Mouse (Mus musculus) adrenal gland, postnatal 10 days (tissue): ENCODE data around the gene Lsamp. TPM values are rescaled to one million over a fixed set of nuclear protein-coding genes. Genes with fewer than 3 reads are reported as not detected.

Experiments used
- DNase-seq: peaks from one replicate; pipeline ENCODE4 v3.0.0; 2021; ENCODE audit warnings: mixed read lengths
- total RNA-seq, 2 experiments: library from RNA; stranded (reverse); gene quantifications; 2 replicates each; pipeline ENCODE4 v1.2.3; 2021

Gene Lsamp
- total RNA-seq, 2 experiments from 2014 or later = 4.9 to 10.3 TPM

DNA sequence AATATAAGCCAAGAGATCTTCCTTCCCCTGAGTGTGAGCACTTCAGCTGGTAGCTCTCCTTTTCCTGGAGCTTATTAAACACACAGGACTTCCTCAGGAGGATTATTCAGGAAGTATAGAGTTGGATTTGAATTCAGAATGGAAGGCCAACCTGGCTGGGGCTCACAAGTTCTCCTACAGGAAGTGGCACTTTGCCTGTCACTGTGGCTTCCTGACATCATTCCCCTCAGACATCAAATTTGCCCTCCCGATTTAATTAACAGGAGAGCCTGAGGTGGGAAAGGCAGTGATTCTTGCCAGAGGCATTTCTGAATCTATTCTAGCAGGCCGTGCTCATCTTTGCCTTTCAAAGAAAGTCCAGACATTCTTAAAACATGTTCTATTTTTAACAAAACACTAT, 2097.4 kb downstream of the Lsamp start:
- no peak for DNase-seq

DNA sequence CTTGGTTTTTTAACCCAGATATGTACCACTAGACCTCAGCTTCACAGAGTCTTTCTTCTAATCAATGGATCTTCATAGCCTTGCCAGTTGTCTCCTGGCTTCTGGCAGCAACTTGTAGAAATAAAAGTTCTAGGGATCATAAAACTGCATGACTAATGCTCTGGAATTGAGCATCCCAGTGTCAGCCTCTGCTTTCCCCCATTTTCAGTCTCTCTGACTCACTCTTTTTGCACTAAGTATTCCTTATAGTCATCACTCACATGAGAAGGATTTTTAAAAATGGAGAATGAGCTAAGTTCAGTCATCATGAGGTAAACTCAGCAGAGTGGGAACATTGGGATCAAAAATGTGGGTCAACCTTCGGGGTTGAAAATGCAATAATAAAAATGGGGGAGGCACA, 2113.3 kb downstream of the Lsamp start:
- DNase-seq = no peak

DNA sequence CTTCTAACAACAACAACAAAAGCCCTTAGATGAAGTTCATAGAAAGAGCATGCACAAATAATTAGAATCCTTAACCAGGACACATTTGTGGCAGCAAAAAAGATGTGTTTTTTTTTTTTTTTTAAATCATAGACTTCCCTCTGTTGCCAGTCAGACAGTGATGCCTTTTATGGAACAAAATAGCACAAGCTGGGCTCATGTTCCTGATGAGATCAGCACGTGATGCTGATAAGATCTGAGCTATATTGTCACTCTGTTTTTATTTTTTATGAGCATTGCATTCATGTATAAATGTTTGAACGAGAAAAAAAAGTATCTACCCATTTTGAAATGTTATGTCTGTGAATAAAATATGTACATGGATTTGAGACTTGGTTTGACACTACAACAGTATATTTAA, 2118.0 kb downstream of the Lsamp start:
- DNase-seq = no peak

DNA sequence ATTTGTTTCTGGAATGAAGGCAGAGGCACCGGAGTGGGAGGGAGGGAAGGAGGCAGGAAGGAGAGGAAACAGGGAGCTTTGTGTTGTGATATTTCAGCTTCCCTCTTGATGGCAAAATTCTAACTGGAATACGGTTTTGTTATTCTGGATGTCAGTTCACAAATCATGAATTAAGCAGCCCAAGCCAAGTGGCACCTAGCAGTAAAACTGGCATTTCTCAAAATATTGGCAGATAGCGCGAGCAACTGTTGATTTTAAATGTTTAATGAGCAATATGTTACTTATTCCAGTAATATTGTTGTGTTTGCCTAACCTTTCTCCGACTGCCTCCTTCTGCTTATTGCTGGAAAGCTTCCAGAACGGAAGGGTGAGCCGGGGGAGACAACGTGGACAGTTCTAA, 2118.5 kb downstream of the Lsamp start:
- DNase-seq = no peak

DNA sequence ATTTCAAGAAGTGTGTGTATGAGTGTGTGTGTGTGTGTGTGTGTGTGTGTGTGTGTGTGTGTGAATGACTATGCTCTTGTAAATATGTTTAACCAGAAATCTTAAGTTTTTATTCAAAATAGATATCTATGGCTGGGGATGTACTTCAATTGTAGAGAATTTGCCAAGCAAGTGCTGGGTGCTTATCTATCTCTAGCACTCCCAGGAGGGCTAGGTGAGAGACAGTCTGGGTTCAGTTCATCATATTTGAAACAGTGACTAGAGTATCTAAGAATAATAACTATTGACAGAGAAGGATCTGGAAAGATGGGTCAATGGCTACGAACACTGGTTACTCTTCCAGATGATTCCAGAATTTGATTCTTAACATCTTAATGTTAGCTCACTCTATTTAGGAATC, 2128.1 kb downstream of the Lsamp start:
- DNase-seq = no peak

DNA sequence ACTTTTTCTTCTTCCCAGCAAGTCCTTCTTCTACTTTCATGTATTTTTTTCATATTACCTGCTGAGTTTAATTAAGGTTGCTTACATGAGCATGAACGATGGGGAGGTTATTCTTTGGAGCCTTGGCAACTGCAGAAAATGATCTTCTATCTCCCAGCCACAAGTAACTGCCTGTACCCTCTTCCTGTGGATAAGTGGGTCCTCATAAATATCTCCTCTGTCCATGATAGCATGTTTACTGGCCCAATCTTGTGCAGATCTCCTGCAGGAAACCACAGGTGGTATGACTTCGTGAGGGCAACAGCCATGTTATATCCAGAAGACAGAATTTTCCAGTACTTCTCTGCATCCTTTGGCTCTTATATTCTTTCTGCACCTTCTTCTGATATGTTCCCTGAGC, 2129.1 kb downstream of the Lsamp start:
- DNase-seq = no peak

DNA sequence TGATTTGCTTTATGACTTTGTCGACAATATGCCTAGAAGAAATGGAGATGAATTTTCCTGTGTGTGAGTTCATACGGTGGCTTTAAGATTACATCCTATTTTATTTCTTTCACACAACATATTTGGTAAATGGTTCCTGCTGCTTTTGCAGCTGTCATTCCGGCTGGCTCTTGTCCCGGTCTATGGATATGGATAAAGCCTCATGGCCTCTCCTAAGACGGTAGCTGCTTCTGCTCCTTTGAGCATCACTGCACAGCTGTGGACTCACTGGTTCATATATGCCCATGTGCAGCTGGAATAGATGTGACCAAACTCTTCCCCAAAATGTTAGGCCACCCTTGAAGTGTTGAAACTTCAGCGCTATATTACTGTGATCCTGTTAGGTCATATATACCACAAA, 2137.6 kb downstream of the Lsamp start:
- DNase-seq = no peak

DNA sequence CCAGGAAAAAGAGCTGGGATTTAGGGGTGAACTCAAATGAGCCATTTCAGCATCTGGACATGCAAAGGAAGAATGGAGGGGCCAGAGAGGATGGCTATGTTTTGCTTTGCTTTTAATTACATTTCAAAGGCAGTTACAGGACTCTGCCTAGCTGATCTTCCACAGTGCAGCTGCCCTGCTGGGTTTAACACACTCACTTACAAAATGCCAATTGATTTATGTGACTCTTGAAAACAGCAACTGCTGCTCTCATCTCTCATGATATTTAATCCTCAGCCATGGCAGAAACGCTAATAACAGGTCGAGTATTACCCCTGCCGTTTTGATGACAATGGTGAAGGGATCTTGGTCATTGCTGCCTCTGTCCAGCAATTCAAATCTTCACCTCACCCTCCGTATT, 2139.7 kb downstream of the Lsamp start:
- DNase-seq = no peak

DNA sequence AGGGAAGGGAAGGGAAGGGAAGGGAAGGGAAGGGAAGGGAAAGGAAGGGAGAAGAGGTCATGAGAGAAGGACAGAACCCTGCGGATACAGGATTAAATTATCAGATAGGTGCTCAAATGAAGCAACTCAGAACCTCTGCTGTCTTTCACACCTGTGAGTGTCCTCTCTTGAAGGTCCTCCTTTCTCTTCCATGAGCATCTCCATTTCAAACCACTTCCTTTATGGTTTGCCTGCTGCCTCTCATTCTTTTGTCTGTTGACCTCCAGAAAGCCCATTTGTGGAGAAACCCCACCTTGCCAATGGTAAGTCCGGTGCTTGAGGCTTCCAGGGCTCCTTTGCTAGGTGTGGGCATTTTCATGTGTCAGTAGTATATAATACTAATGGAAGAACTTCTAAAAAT, 2141.9 kb downstream of the Lsamp start:
- no peak for DNase-seq

DNA sequence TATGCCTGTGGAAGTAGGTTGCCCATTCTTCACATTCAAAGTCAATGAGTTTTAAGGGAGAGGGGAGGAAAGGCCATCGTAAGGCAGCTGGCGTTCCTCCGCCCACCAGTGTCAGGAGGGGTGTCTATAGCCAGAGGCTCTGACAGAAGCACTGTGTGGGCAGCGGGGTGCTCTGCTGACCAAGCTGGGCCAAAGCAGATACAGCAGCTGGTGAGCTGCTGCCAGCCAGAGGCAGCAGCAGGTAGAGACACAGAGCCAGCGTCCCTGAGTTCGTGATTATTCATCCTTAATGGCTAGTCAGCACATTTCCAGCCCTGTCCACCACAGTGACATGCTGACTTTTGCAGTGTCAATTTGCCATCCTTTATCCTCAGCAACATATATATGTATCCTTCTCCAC, 2163.0 kb downstream of the Lsamp start:
- DNase-seq = no peak

DNA sequence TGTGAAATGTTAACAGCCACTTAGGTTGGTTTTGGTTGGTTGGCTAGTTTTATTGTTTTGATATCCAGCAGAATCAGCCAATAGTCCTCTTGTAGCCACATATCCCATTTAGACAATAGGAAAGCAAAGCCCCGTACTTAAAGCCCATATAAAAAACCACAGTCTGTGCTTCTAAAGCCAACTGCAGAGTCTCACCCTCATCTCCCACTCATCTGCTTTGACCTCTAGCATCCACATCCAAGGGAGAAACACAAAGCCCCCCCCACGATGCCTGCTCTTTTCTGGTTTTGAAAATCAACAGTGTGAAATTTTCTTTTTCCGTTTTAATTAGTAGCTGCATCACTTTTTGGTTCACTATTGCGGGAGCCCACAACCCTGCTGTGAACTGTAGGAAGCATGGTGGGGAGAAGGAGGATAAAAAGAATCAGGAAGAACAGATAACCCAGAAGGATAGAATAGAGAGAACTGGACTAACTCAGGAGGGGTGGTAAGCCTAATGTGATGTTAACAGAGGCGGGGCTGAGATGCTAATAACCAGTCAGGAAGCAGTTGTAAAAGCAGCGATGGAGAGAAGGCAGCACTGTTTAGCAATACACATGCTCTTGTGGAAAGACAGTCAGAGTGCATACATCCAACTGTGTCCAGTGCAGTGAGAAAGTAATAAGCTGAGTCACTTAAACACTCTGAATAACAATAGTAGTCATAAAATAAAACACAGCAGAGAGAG, 2165.2 kb downstream of the Lsamp start:
- no peak for DNase-seq

DNA sequence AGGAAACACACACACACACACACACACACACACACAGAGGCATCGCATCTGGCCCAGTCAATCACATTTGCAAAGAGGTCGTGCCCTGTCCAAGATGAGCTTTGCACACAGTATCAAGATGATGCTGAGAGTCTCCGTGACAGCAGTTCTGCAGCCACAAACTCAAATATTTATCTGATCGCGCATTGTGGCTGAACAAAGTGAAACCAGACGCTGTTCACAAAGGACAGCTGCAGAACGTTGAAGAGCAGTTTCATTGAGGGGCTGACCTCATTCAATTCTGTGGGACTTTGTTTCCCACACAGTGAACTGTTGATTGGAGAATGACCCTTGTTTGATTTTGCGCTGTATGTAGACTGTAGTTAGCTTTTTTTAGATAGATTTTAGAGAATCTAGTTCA, 2168.5 kb downstream of the Lsamp start:
- no peak for DNase-seq

DNA sequence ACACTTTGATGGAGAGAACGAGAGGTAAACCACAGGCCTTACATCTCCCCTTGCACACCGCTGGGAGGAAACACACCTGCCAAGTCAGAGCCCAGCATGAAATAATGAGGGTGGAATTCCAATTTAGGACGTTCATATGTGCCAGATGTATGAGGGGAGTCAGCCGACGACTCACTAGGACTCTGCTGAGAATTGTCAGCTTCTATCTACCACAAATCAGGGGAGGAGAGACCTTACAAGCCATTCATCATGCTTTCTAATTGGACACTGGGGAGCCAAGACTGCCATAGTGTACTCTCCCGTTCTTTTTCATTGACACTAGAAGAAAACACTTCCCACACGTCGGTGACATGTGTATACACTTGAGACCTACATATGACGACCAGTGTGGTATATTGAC, 2173.7 kb downstream of the Lsamp start:
- no peak for DNase-seq

DNA sequence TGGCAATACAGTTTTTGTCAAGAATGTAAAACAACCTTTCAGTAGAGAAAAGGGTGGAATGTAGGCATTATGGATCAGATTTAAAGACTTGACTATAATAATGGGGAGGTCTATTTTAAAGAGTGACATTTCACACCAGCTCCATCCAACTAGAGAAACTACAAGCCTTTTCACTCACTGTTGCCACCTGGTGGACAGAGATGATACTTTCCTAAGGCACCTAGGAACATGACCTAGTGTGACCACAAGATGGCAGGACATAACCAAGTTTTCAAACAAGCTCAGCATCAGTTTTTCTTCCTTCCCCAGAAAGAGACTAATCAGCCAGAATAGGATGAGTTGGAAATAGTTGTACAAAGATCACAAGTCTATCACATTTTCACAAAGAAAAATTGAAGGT, 2180.8 kb downstream of the Lsamp start:
- DNase-seq = peak; percentile 85

DNA sequence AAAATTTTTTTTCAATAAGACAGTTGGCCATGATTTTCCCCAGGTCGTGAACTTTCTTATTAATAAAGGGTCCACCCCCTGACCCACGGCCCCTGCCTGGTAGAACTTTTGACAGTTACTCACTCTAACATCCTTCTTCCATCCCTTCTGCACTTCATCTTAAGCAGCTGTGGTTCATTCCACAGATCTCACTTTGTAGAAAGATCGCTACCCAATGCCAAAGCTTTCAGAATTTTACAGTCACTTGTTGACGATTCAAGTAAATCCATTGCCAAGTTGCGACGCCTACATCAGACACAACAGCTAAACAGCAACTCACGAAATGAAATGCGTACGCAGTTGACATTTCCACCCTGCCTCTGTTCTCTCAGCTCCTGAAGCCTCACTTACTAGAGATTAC, 2184.1 kb downstream of the Lsamp start:
- DNase-seq = no peak

DNA sequence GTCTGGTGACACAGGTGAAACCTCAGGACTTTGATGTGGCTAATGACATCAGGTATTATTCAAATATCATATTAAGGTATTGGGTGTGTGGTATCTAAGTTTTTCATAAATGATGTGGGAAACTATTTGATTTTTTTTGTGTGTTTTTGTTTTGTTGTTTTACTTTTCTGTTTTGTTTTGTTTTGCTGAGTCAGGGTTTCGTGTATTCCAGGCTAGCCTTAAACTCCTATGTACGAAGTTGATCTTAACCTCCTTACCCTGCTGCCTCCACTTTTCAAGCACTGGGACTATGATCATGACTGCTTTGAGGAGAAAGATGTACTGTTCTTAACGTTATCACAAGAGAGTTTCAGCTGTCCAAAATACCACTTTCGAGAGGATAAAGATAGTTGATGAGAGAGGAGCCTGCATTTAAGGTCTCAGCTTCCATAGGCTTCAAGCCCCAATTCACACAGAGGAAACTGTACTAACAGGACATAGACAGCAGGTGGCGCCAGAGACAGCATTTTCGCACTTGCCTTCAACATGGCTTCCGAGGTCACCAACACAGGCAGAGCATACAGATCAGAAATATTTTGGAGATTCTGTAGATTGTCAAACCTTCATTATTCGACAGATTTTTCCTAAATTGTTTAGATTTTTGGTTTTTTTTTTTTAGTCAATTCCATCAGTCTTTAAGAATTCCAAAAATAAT, 2185.4 kb downstream of the Lsamp start:
- DNase-seq = peak; percentile 85

DNA sequence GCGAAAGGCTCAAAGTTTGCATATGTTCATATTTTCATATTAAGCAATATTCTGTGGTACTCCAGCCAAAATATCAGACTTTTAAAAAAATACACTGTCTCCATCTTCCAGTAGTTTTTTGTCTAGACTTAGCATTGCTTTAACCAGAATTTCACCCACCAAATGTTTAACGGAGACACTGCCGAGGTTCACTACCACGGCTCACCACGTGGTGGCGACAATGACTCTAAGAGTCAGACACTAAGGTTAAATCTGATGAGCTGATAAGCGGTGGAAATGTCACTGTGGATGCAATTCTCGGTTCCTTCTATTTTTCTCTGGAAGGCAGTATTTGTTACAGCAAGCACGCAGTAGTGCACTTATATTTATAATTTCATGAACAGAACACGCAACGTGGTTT, 2188.3 kb downstream of the Lsamp start:
- peak; percentile 88 for DNase-seq

DNA sequence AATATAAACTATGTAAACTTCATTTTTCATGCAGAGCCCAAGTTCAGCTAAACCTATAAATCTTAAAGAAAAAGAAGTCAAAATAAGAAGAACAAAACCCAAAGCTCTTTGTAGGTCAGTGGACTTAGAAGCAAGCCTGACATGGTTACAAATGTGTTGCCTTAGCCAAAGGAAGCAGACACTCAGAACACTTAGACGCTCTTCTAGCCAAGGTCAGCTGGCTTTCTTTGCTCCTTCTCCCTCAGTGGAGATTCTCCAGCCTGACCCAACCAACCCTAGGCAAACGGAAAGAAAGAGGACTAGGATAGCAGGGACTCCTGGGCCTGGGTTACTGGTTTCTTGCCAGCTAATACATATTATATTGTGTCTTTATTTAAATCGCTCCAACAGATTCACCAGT, 2194.7 kb downstream of the Lsamp start:
- DNase-seq = no peak

DNA sequence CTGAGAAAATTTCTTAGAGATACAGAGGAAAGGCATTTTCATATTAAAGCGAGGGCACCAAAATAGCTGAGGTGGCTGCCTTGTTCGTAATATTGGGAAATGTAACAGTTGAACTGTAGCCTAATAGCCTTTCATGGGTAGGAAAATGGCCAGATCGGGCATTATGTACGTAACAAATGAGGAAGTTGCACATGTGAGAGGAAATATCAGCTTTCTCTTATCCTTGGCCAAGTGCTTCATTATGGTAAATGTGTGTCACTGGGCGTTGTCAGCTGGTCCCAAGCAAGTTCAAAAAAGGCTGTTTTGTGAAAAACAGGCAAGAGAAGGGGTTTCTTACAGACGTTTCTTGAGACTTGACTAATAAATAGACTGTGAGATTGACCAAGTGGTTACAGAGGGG, 2195.9 kb downstream of the Lsamp start:
- no peak for DNase-seq

DNA sequence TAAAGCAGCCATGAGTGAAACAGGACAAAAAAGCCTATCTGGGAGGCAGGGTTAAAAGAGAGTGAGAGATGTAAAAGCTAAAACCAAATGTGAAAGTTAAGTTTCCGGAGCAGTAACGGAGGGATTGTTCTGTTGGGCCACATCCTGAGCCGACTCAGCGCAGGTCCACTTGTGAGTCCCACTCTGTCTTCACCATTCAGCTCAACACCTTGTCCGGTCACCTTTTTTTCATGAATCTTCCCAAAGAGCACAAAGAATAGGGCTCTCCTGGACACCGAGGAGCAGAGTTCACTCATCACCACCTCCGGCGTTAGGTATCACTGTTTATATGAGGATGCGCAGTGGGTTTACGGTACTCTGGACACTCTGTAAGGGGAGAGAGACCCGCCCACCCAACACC, 2196.3 kb downstream of the Lsamp start:
- no peak for DNase-seq

DNA sequence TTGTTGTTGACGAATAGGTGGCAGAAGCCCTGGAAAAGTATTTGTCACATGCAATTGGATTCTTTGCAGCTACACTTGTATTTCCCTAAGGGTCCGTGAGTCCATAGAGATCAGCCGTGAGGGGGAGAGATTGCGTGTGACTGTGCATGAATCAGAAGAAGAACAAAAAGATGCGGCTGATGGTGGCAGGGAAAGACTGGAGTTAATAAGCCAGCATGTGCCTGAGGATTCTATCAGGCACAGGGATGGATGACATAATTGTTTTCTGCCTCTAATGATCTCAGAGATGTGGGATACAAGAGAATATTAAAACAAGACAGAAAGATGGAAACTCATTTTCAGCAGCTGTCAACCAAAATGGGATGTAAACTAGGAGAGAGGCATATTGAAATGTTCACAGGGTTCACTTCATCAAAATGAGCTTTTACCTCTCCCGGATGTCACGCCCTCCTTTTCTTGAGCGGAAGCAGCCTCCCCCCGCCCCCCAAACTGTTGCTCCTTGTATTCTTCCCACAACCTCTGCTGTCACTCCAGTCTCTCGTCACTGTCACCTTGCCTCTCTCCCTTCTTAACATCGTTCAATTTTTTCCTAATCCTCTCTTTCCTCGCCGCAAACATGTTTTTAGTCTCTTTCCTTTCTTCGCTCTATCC, 2205.4 kb downstream of the Lsamp start:
- DNase-seq = no peak

DNA sequence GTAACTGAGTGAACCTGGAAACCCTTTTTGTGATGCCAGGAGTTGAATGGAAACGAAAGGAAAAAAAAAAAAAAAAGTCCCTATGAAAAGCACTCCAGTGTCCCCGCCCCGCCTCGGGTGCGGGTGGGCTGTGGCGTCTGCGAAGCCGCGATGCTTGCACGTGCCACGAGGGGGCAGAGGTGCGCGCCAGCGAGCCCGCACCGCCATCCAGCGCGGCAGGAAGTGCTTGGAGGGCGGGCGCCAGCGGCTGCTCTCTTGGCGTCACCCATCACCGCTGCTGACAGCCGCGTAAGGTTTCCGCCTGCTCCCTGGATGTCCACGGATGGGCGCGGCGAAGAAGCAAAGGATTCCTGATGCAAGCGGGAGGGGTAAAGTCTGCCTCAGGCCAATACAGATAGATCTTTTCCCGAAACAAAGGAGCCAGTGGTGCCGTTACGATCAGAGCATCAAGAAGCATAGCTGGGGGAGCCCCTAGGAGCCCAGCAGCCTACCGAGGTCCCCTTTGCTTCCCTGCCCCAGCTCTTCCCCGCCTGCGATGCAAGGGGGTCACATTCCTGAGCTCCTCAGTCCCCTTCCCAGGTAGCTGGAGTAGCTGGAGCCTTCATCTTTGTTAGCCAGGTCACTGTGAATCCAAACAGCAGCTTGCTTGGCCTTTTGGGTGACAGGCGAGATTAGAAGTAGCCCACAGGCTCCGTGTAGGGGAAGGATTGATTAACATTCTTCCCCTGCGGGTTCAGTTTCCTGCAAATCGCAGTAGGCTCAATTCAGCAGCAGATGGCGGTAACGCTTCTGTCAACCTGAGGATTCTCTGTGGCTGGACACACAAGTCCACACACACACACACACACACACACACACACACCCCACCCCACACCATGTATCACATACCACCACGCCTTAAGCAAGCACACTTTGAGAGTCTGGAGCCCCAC, 2206.2 kb downstream of the Lsamp start:
- DNase-seq = peak; percentile 94
